ENCODE assay signal across 30 mouse cellular contexts in genomic region chr3:27764556-27764955, GRCm38 (mm10). TPM values are rescaled to one million over a fixed set of nuclear protein-coding genes. Genes with fewer than 3 reads are reported as not detected.
DNase-seq lines count a peak whose midpoint lies in the region; ATAC-seq and TF ChIP-seq lines count a peak whose summit lies in the region.
"Had no signal": no experiment of that assay in that cellular context is flagged by ENCODE, and none has a peak within 500 bp of the region (broad histone marks: within the 10 kb centered on the region; RNA-seq: fewer than 3 reads in every experiment).

No protein-coding gene starts in this region.

- H3K36me3 ChIP-seq in embryonic facial prominence, embryonic 14.5 days (ENCODE audit: control insufficient read depth, insufficient read depth, low read length): no peaks in the 10 kb centered on the region
- H3K36me3 ChIP-seq in embryonic facial prominence, embryonic 10.5 days (replicated peaks): no peaks in the 10 kb centered on the region
- no peaks in the 10 kb centered on the region for H3K36me3 ChIP-seq in midbrain, embryonic 15.5 days (replicated peaks)
- H3K36me3 ChIP-seq: embryonic facial prominence, embryonic 13.5 days; forebrain, embryonic 12.5 days; forebrain, embryonic 15.5 days; G1E; heart, embryonic 12.5 days; heart, embryonic 15.5 days had no signal

- DNase-seq in embryonic facial prominence, embryonic 14.5 days (ENCODE audit: low spot score): peak; percentile 53
- no peak for DNase-seq in embryonic facial prominence, embryonic 10.5 days (ENCODE audit: low spot score)
- DNase-seq in 3T3-L1 (ENCODE audit: low read depth, low spot score): peak; percentile 57
- peak; percentile 67 for DNase-seq in brain, adult 2 months (ENCODE audit: low read depth, low spot score)
- DNase-seq in lung, postnatal 36 days: no peak
- DNase-seq in kidney, postnatal 14 days: no peak
- DNase-seq: adrenal gland, adult 8-10 months; adrenal gland, postnatal 25 days; B cell, adult 2 months; cerebellum, adult 18-20 months; cerebellum, adult 9-10 months; cerebellum, postnatal 14 days; gastrocnemius, postnatal 25 days; heart, adult 18-20 months; heart, postnatal 10 days; heart, postnatal 4 days had no signal

- no peak for TF ChIP-seq POLR2A in embryonic fibroblast, embryonic 13.5 days (IDR thresholded peaks at IDR 0.05; ENCODE audit: low read depth, low read length)

- H3K4me3 ChIP-seq in embryonic facial prominence, embryonic 14.5 days (ENCODE audit: low read depth, low read length): no peak overlapping the region
- no peak overlapping the region for H3K4me3 ChIP-seq in embryonic facial prominence, embryonic 10.5 days
- H3K4me3 ChIP-seq in embryonic fibroblast, embryonic 13.5 days (ENCODE audit: insufficient read depth, low read length): no peak overlapping the region
- H3K4me3 ChIP-seq in midbrain, embryonic 15.5 days: no peak overlapping the region
- H3K4me3 ChIP-seq: embryonic facial prominence, embryonic 13.5 days; erythroblast, embryonic 14.5 days; forebrain, embryonic 12.5 days; forebrain, embryonic 15.5 days; heart, embryonic 12.5 days; heart, embryonic 15.5 days had no signal

- no peak overlapping the region for H3K4me2 ChIP-seq in embryonic facial prominence, embryonic 14.5 days (ENCODE audit: low read depth, low read length)
- no peak overlapping the region for H3K4me2 ChIP-seq in midbrain, embryonic 15.5 days
- H3K4me2 ChIP-seq: embryonic facial prominence, embryonic 13.5 days; forebrain, embryonic 12.5 days; forebrain, embryonic 15.5 days; heart, embryonic 12.5 days; heart, embryonic 15.5 days; hindbrain, embryonic 14.5 days had no signal

- H3K9ac ChIP-seq in embryonic facial prominence, embryonic 14.5 days (ENCODE audit: low read depth, low read length): no peak overlapping the region
- H3K9ac ChIP-seq in midbrain, embryonic 15.5 days: no peak overlapping the region
- H3K9ac ChIP-seq: embryonic facial prominence, embryonic 13.5 days; forebrain, embryonic 12.5 days; forebrain, embryonic 15.5 days; heart, embryonic 12.5 days; heart, embryonic 15.5 days; hindbrain, embryonic 14.5 days had no signal

- TF ChIP-seq CTCF in embryonic fibroblast, embryonic 13.5 days (IDR thresholded peaks at IDR 0.05; ENCODE audit: borderline replicate concordance, insufficient read depth, low read length): no peak

- H3K9me3 ChIP-seq in embryonic facial prominence, embryonic 14.5 days (ENCODE audit: control insufficient read depth, low read length): no peaks in the 10 kb centered on the region
- no peaks in the 10 kb centered on the region for H3K9me3 ChIP-seq in embryonic facial prominence, embryonic 10.5 days
- no peaks in the 10 kb centered on the region for H3K9me3 ChIP-seq in midbrain, embryonic 15.5 days
- H3K9me3 ChIP-seq: embryonic facial prominence, embryonic 13.5 days; forebrain, embryonic 12.5 days; forebrain, embryonic 15.5 days; G1E; heart, embryonic 12.5 days; heart, embryonic 15.5 days had no signal

- no peak overlapping the region for H3K27ac ChIP-seq in embryonic facial prominence, embryonic 14.5 days (replicated peaks; ENCODE audit: low read depth, low read length)
- no peak overlapping the region for H3K27ac ChIP-seq in embryonic facial prominence, embryonic 10.5 days (replicated peaks)
- peak overlapping the region; percentile 58 for H3K27ac ChIP-seq in embryonic fibroblast, embryonic 13.5 days (ENCODE audit: insufficient read depth, low read length)
- no peak overlapping the region for H3K27ac ChIP-seq in midbrain, embryonic 15.5 days
- H3K27ac ChIP-seq: embryonic facial prominence, embryonic 13.5 days; forebrain, embryonic 12.5 days; forebrain, embryonic 15.5 days; heart, embryonic 15.5 days; hindbrain, embryonic 14.5 days; hindbrain, postnatal 0 days had no signal

- WGBS in embryonic facial prominence, embryonic 14.5 days: 38% methylated on average over 2 of the region's 2 CpGs
- WGBS in embryonic facial prominence, embryonic 10.5 days: 75% methylated on average over 2 of the region's 2 CpGs
- WGBS in midbrain, embryonic 15.5 days: 82% methylated on average over 2 of the region's 2 CpGs

- ATAC-seq in embryonic facial prominence, embryonic 14.5 days (ENCODE audit: low read depth): no peak
- ATAC-seq in midbrain, embryonic 15.5 days (replicated peaks): no peak
- ATAC-seq: forebrain, embryonic 15.5 days; hindbrain, postnatal 0 days; inflammation-experienced regulatory T-cells, adult 6 months; intestine, embryonic 16.5 days had no signal

- H3K27me3 ChIP-seq in embryonic facial prominence, embryonic 14.5 days (replicated peaks; ENCODE audit: control insufficient read depth, insufficient read depth, low read length): no peaks in the 10 kb centered on the region
- no peaks in the 10 kb centered on the region for H3K27me3 ChIP-seq in embryonic facial prominence, embryonic 10.5 days (replicated peaks; ENCODE audit: low read depth, poor library complexity, severe bottlenecking)
- no peaks in the 10 kb centered on the region for H3K27me3 ChIP-seq in midbrain, embryonic 15.5 days (replicated peaks)
- H3K27me3 ChIP-seq: CH12.LX; embryonic facial prominence, embryonic 13.5 days; forebrain, embryonic 12.5 days; forebrain, embryonic 15.5 days; heart, embryonic 12.5 days; heart, embryonic 15.5 days had no signal

- H3K4me1 ChIP-seq in embryonic facial prominence, embryonic 14.5 days (ENCODE audit: control insufficient read depth, insufficient read depth, low read length): peaks cover 5% of the 10 kb centered on the region; the same call in 1 of the 2 replicates
- H3K4me1 ChIP-seq in embryonic facial prominence, embryonic 10.5 days: peaks cover 11% of the 10 kb centered on the region
- H3K4me1 ChIP-seq in embryonic fibroblast, embryonic 13.5 days (ENCODE audit: control insufficient read depth, insufficient read depth, low read length): peaks cover 8% of the 10 kb centered on the region
- H3K4me1 ChIP-seq in midbrain, embryonic 15.5 days: no peaks in the 10 kb centered on the region
- H3K4me1 ChIP-seq: embryonic facial prominence, embryonic 13.5 days; forebrain, embryonic 12.5 days had no signal

RNA-seq across cellular contexts. Expression of gene Fndc3b, which starts 53.4 kb away (rescaled TPM):
- 43.2 and 44.3 TPM in 2 replicates for polyA plus RNA-seq in embryonic facial prominence, embryonic 14.5 days (2014; fragmentation: Nextera tagmentation; extraction: Ambion mirVana)
- polyA plus RNA-seq in embryonic facial prominence, embryonic 10.5 days (2016; fragmentation: Nextera tagmentation; extraction: Ambion mirVana): 10.0 and 11.1 TPM in 2 replicates
- polyA plus RNA-seq in embryonic fibroblast, embryonic 13.5 days (2011; ENCODE audit: insufficient read length, low read depth, missing spikeins): 130 and 144 TPM in 2 replicates
- 9.2 and 9.7 TPM in 2 replicates for polyA plus RNA-seq in midbrain, embryonic 15.5 days (2015; fragmentation: Nextera tagmentation; extraction: Ambion mirVana)
- polyA plus RNA-seq: G1E had no signal

Comparison
In these comparisons a context has a peak if more than half of its experiments do, and no peak if none do; other contexts are left out.
1. DNase-seq: peak in embryonic facial prominence, embryonic 14.5 days (single experiment), 3T3-L1 (single experiment) and brain, adult 2 months (single experiment); none in embryonic facial prominence, embryonic 10.5 days (single experiment), lung, postnatal 36 days (single experiment) and kidney, postnatal 14 days (single experiment).